Mouse (Mus musculus) gastrocnemius, adult 2 months (tissue): ENCODE data around the gene Rap1b. TPM values are rescaled to one million over a fixed set of nuclear protein-coding genes. Genes with fewer than 3 reads are reported as not detected.
"Not testable (repeated sequence)": the region's sequence is repeated elsewhere in the genome, so short reads cannot be mapped to it uniquely, and the experiment has no call there.

ENCODE experiments used
- DNase-seq: peaks from one replicate; pipeline ENCODE4 v3.0.0; 2022
- H3K27ac ChIP-seq: fragments of 200-600 bp; 2 replicates; pipeline ENCODE4 v1.8.1; 2022; ENCODE audit warnings: mild to moderate bottlenecking
- H3K4me3 ChIP-seq: fragments of 200-600 bp; 2 replicates; pipeline ENCODE4 v1.8.1; 2022; ENCODE audit warnings: mild to moderate bottlenecking, moderate library complexity
- CTCF ChIP-seq: fragments of 200-600 bp; IDR thresholded peaks from 2 replicates; pipeline ENCODE4 v1.8.1; 2022; ENCODE audit warnings: antibody characterized with exemption, mild to moderate bottlenecking, moderate library complexity
- intact Hi-C: fragments of 180-260 bp; cut with DNase I; formaldehyde crosslinking; loops from one replicate; pipeline ENCODE4 v1.15.1; 2025
- long read RNA-seq, 2 experiments: library from polyadenylated mRNA; stranded (forward); transcript quantifications; one replicate each; pipeline ENCODE4 v2.0.0; 2021
- total RNA-seq, 2 experiments: library from RNA; stranded (reverse); gene quantifications; 2 replicates each; pipeline ENCODE4 v1.2.3; 2021

Rap1b gene
- 10 to 100 TPM; 18.6 to 26.4 TPM for total RNA-seq
- long read RNA-seq, experiment 1, transcript Rap1b-201 (8 exons, 2,724 nt) = major isoform, 48 of 50 reads
- long read RNA-seq, experiment 1, partial matches to known transcripts = 0 of 50 reads
- long read RNA-seq, experiment 1, other reads (novel, unspliced or antisense) = 2 of 50 reads
- long read RNA-seq, experiment 2, transcript Rap1b-201 (8 exons, 2,724 nt) = major isoform, 38 of 41 reads
- long read RNA-seq, experiment 2, partial matches to known transcripts = 0 of 41 reads
- long read RNA-seq, experiment 2, other reads (novel, unspliced or antisense) = 3 of 41 reads

DNA sequence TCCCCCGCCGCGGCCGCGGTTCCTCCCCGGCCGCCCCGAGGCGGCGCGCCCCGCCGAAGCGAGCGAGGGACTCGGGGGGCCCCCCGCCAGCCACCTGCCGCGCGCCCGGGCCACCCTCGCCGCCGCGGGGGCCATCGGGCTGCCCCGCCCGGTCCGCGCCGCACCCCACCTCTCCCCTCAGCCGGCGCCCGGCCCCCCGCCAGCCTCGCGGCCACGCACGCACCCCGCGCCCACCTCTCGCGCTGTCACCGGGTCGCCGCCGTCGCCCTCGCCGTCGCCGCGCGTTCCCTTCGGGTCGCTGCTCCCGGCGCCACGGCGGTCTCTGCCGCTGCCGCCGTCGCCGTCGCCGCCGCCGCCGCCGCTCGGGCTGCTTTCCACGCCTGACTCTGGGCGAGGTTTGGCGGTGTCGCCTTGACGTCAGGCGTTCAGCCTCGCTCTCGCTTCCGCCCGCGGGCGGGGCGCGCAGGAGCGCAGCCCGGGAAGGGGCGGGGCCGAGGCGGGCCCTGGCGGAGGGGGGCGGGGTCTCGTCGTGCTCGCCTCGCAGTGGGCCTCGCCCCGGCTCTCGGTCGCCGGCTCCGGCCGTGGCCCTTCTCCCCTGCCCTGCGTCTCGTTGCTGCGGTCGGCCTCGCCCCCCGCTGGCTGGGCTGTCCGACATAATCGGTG is at the start of gene Rap1b:
Rap1b (minus strand) TSS at position 439 of the 663 bp plus-strand sequence.
- intact Hi-C loops = loop anchor here (1.0 to 5.0 kb wide), 3 partner anchors 53 to 262 kb away; partner anchors contain the start of gene Nup107
- TF ChIP-seq CTCF = no peak
- DNase-seq = peak; percentile 99
- peak within 1 kb of the TSS; percentile 98 for H3K27ac ChIP-seq
- peak within 1 kb of the TSS; percentile 98 for H3K4me3 ChIP-seq

DNA sequence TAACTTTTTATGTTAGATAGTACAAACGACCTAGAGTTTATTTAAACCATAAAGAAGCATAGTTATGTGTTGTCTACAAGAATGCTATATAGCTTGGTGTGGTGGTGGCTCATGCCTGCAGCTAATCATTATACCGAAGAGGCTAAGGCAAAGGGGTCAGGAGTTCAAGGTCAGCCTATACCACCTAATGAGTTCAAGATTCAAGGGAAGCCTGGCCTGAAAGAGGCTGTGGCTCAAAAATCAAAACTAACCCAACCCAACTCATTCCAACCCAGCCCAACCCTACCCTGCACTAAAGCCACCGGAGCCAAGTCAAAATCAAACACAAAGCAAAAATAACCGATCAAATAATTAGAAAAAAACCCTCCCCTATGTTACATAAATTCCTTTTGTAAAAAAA is 49.4 kb upstream of the Rap1b start:
- DNase-seq = no peak
- no peak for TF ChIP-seq CTCF
- Histone ChIP-seq H3K4me3 (no peak overlapping the region), H3K27ac (no peak overlapping the region)
- intact Hi-C loops = no loop called here

DNA sequence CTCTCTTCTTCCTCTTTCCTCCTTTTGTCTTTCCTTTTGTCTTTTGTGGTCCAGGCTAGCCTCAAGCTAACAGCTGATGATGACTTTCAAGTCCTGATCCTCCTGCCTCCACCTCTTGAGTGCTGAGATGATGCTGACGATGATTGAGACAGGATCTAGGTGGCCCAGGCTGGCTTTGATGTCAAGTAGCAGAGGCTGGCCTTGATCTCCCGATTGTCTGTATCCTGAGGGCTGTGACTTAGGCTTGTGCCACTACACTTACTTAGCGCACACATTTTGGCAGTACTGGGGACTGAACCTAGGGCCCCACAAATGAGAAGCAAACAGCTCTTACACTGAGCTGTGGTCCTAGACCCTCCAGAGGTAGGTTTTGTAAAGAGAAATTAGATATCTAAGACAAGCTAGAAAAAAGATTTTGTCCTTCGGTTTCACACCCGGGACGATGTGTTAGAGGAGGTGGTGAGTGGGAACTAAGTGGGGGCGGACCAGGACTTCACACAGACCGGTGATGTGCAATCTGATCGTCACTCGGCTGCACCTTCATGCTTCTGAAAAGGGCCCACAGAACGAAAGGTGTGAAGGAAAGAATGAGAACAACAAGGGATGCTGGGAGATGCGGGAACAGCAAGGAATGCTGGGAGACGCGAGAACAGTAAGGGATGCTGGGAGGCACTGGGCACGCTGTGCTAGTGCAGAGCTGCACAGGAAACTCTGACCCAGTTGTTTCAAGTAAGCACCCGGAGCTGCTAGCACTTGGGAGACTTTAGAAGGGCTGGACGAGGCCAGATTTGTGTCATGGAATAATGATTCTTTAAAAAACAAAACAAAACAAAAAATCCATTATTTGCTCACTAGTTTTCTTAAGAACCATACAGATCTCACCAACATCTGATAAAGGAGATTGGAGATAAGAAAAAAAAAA is 48.5 kb upstream of the Rap1b start:
- no peak for DNase-seq
- intact Hi-C loops = no loop called here

DNA sequence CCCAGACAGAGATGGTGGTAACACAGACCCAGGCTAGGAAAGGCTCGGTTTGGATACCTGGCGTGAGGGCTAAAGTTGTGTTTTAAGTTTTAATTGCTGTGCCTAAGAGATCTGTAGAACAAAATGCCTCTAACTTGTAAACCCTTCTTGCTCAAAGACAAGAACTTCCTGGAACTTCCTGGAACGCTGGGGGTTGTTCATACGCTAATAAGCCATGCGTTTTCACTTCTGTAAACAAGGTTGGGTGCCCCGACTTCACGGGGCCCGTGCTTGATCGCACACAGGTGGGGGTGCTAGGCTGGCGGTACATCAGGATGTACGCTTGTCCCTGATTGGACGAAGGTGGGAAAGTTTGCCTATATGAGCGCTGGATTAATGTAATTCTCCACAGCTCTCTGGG is 47.3 kb upstream of the Rap1b start:
- intact Hi-C loops, H3K27ac ChIP-seq, H3K4me3 ChIP-seq, DNase-seq: not testable (repeated sequence)

More for the DNA sequence above, 48.5 kb upstream of the Rap1b start:
- H3K27ac ChIP-seq = no peak overlapping the region
- no peak for TF ChIP-seq CTCF
- no peak overlapping the region for H3K4me3 ChIP-seq

DNA sequence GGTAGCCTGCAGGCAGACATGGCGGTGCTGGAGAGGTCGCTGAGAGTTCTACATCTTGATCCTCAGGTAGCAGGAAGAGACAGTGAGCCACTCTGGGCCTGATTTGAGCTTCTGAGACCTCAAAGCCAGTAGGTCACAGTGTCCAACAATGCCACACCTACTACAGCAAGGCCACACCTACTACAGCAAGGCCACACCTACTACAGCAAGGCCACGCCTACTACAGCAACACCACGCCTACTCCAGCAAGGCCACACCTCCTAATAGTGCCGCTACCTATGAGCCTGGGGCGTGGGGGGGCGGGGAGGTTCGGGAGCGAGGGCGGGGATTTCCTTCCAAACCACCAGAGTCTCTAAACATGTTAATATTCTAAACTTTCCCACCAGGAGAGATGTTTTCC is 45.5 kb upstream of the Rap1b start:
- intact Hi-C loops = no loop called here
- DNase-seq = no peak
- H3K4me3 ChIP-seq = no peak overlapping the region
- H3K27ac ChIP-seq = no peak overlapping the region
- TF ChIP-seq CTCF = no peak

DNA sequence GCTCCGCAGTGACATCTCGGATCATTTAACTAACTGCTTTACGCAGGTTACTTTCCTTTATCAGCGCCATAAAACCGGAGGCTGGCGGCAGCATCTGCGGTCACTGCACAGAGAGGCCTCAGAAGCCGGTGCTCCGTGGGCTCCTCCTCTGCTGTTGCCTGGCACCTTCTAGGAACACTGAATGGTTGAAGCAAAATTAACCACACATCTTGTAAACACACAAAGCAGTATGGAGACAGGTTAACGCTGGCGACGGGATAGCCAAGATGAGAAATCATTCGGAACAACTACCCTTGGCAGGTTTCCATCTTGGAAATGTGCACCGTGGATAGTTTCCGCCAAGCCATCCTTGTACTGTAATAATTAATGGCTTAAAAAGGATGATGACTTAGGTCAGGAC is 43.0 kb upstream of the Rap1b start:
- intact Hi-C loops = no loop called here
- Histone ChIP-seq H3K4me3 (peak overlapping the region; percentile 46), H3K27ac (no peak overlapping the region)
- DNase-seq = no peak
- TF ChIP-seq CTCF = no peak

DNA sequence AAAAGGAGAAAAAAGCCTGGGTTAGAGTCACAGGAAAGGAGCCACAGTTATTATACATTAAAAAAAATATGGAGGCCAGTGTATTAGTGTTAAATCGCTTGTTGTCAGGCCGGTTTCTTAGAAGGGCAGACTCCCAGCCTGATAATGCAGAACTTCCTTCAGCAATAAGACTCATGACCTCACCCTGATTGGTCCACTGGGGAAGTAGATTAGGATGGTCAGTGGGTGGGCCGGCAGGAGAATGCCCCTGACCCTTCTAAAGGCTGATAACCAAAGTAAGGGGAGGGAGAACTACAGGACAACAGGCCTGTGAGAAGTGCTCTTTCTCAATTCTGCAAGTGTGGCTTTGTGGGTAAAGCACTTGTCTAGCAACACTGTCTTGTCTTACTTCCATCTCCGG is 39.5 kb upstream of the Rap1b start:
- DNase-seq = no peak
- Histone ChIP-seq H3K27ac (no peak overlapping the region), H3K4me3 (no peak overlapping the region)
- intact Hi-C loops = no loop called here
- TF ChIP-seq CTCF = no peak

DNA sequence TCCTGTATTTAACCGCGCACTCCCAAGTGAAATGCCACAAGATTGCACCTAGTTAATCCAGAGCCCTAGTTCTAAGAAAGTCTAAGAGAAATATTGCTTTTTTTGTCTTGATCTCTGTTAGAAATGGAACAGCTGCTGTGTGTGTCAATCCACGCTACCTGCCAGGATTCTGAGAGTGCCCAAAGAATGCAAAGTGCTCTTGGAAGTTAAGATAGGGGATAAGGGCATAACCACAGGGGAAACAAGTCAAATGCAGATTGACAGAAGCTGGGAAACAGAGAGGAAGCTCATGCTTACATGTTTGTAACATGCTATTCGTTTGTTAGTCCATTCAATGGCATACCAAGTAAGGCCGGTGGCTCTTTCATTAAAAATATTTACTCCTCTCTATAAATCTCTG is 38.9 kb upstream of the Rap1b start:
- no peak overlapping the region for H3K27ac ChIP-seq
- no peak for DNase-seq
- TF ChIP-seq CTCF = no peak

DNA sequence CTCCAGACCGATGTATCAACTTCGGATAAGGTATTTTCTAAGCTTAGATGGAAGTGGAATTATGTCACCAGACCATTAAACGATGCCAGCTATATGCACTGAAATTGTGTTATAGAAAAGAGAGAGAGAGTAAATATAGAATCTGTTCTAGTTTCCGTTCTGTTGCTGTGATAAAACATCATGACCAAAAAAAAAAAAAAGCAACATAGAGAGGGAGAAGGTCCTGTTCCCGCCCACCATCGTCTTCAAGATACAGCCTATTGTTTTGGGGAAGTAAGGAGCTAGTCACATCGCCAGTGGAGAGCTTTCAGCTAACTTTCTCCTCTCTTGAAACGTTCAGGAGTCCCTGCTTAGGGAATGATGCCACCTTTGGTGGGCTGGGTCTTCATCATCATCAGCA is 37.6 kb upstream of the Rap1b start:
- Histone ChIP-seq H3K27ac (no peak overlapping the region), H3K4me3 (no peak overlapping the region)
- DNase-seq = no peak
- intact Hi-C loops = no loop called here
- TF ChIP-seq CTCF = no peak

More for the DNA sequence above, 38.9 kb upstream of the Rap1b start:
- no peak overlapping the region for H3K4me3 ChIP-seq
- intact Hi-C loops = no loop called here

DNA sequence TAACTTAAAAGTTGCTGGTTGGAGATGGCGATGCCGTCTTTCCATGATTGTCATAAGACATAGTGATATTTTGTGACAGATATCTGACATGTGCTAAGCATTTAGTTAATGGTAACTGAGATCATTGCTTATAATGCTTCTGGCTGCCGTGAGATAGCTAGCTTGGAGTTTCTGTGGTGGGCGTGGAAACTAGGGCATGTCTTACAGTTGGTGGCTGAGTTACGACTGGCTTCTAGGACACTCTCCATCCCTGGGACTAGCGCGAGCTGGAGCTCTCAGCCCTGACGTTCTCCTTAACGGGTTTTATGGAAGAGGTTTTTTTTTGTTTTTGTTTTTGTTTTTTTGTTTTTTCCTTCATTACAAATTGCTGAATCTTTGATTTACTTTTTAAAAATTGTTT is 32.8 kb upstream of the Rap1b start:
- Histone ChIP-seq H3K4me3 (no peak overlapping the region), H3K27ac (no peak overlapping the region)
- TF ChIP-seq CTCF = no peak
- no peak for DNase-seq
- intact Hi-C loops = no loop called here

DNA sequence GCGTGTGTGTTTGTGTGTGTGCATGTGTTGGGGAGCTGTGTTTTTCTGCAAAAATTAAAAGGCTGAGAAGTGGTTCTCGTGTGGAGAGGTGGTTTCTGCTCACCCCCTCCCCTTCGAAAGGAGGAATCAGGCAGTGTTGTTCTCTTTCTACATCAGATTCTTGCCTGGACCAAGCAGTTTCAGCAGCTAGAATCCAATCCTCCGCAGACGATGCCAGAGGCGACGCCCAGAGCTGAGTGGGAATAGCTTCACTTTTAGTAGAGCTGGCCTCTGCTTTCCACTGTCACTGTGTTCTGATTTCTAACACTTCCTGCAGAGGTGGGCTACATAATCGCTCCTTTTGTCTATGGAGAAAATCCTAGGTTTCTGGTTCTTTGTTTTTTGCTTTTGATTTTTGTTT is 31.0 kb upstream of the Rap1b start:
- intact Hi-C loops = no loop called here
- H3K27ac ChIP-seq = no peak overlapping the region
- no peak overlapping the region for H3K4me3 ChIP-seq
- TF ChIP-seq CTCF = no peak
- peak; percentile 50 for DNase-seq

DNA sequence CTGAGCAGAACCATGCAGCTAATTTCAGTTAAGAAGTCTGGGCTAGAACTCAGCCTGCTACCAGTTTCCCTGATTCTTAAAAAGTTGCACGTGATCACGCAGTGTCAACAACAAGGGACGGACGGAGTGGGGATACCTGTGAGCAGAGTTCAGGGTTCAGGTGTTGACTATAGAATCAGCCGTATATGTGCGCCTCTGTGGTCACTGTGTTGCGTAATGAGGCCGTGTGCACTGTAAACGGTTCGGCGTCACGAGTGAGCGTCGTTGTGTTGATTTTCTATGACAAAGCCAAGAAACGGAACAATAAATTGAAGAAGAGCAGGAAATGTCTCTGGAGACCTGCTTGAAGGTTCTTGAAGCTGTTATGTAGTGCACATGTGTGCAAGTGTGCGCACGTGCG is 30.6 kb upstream of the Rap1b start:
- intact Hi-C loops = no loop called here
- TF ChIP-seq CTCF = no peak
- Histone ChIP-seq H3K27ac (no peak overlapping the region), H3K4me3 (no peak overlapping the region)
- no peak for DNase-seq

DNA sequence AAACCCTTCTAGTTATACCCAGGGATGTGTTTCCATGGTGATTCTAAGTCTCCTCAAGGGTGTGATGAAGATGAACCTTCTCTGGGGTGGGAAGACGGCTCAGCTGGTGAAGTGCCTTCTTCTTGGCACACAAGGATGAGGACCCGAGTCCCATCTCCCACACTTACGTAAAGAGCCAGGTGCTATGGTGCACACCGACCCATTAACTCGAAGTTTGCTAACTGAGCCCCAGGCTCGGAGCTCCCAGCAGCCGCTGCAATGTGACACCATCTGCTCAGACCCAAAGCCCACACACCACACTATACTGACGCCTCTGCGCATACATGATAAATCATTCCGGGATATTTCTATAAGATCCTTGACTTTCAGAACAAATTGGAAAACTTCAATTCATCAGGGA is 29.1 kb upstream of the Rap1b start:
- no peak for TF ChIP-seq CTCF
- Histone ChIP-seq H3K27ac (no peak overlapping the region), H3K4me3 (no peak overlapping the region)
- no peak for DNase-seq
- intact Hi-C loops = no loop called here
